23 mouse cellular contexts compared by ENCODE assay signal in the genomic region with DNA sequence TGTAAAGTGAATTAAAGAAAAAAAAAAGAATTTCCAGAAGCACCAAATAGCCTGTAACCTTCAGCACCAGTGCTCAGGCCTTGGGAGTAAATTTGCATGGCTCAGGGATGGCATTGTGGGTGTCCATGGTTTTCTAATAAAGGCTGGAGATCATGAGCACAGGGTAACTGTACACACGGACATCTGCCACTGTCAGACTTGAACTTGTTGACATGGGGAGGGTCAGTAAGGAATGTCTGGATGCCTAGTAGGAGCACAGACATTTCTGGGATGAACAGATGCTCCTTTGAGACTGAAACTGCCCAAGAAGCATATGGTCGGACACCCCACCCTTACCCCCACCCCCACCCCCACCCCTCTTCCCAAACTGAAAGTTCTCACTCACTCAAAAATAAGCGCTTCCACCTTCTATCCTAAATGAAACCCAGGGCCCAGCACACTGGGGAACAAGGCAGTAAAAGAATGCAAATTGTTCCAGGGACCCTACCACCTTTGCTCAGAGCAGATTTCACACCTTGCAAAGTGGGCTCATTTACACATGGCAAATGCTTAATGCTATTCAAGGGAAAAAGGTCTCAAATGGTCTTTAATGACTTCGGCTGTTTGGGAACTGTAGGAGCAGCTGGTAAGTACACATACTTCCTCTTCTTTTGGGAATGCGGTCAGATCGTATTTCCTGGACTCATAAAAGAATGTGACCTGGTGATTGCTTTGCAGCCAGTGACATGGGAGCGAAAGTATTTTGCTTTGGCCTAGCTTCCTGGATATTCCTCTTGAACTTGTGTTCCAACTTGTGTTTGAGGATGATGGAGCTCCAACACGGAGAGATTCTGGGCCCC. TPM values are rescaled to one million over a fixed set of nuclear protein-coding genes. Genes with fewer than 3 reads are reported as not detected.
DNase-seq lines count a peak whose midpoint lies in the region; ATAC-seq and TF ChIP-seq lines count a peak whose summit lies in the region.
"Had no signal": no experiment of that assay in that cellular context is flagged by ENCODE, and none has a peak within 500 bp of the region (broad histone marks: within the 10 kb centered on the region; RNA-seq: fewer than 3 reads in every experiment).

No protein-coding gene starts in this region.

- no peak for TF ChIP-seq CTCF in kidney, postnatal 0 days (IDR thresholded peaks at IDR 0.05; ENCODE audit: low read depth)

- H3K9me3 ChIP-seq in kidney, postnatal 0 days (replicated peaks; ENCODE audit: low read length), result no peaks in the 10 kb centered on the region
- H3K9me3 ChIP-seq in kidney, embryonic 15.5 days (replicated peaks), result no peaks in the 10 kb centered on the region
- H3K9me3 ChIP-seq in midbrain, embryonic 10.5 days (replicated peaks), result no peaks in the 10 kb centered on the region
- H3K9me3 ChIP-seq: neural tube, embryonic 12.5 days had no signal

- no peak overlapping the region for H3K4me2 ChIP-seq in kidney, postnatal 0 days (ENCODE audit: low read length)
- no peak overlapping the region for H3K4me2 ChIP-seq in kidney, embryonic 15.5 days
- no peak overlapping the region for H3K4me2 ChIP-seq in myocyte (ENCODE audit: low read depth)
- H3K4me2 ChIP-seq: hindbrain, embryonic 14.5 days; liver, embryonic 11.5 days; neural tube, embryonic 12.5 days had no signal

- no peak overlapping the region for H3ac ChIP-seq in myocyte (ENCODE audit: control insufficient read depth, insufficient read length)

- peak; percentile 54 for DNase-seq in kidney, postnatal 0 days (ENCODE audit: low spot score)
- peak; percentile 22 for DNase-seq in ZHBTc4 (ENCODE audit: low read depth, low spot score)
- peak; percentile 26 for DNase-seq in hindlimb bud, embryonic 11.5 days (ENCODE audit: extremely low spot score, low read depth, low spot score)
- DNase-seq in thymus, adult 18-20 months, result no peak
- no peak for DNase-seq in midbrain, embryonic 10.5 days (ENCODE audit: low spot score)
- DNase-seq: adrenal gland, postnatal 14 days; cerebellum, adult 11 months; cerebellum, postnatal 10 days; heart, postnatal 36 days; kidney, postnatal 36 days; lung, adult 18-20 months; lung, postnatal 36 days; right cerebral cortex, adult 18-20 months; thymus, postnatal 14 days had no signal

- H3K4me1 ChIP-seq in kidney, postnatal 0 days (replicated peaks; ENCODE audit: insufficient read depth, low read length), result no peaks in the 10 kb centered on the region; the same call in 1 of the 2 replicates
- H3K4me1 ChIP-seq in kidney, embryonic 15.5 days, result peaks cover 22% of the 10 kb centered on the region
- no peaks in the 10 kb centered on the region for H3K4me1 ChIP-seq in midbrain, embryonic 10.5 days
- H3K4me1 ChIP-seq: neural tube, embryonic 12.5 days had no signal

- no peaks in the 10 kb centered on the region for H3K27me3 ChIP-seq in kidney, postnatal 0 days (ENCODE audit: insufficient read depth, low read length)
- H3K27me3 ChIP-seq in kidney, embryonic 15.5 days, result no peaks in the 10 kb centered on the region
- no peaks in the 10 kb centered on the region for H3K27me3 ChIP-seq in myocyte (ENCODE audit: control insufficient read depth, insufficient read depth, insufficient read length)
- no peaks in the 10 kb centered on the region for H3K27me3 ChIP-seq in midbrain, embryonic 10.5 days (ENCODE audit: low read depth, poor library complexity, severe bottlenecking)
- H3K27me3 ChIP-seq: neural tube, embryonic 12.5 days; Patski had no signal

- no peaks in the 10 kb centered on the region for H3K79me2 ChIP-seq in myocyte (ENCODE audit: control insufficient read depth, insufficient read depth)

- no peak for TF ChIP-seq POLR2A in myocyte (IDR thresholded peaks at IDR 0.05; ENCODE audit: insufficient read length, low read depth)

- no peak overlapping the region for H3K4me3 ChIP-seq in kidney, postnatal 0 days (replicated peaks; ENCODE audit: low read depth, low read length)
- no peak overlapping the region for H3K4me3 ChIP-seq in kidney, embryonic 15.5 days (replicated peaks)
- H3K4me3 ChIP-seq in myocyte, result no peak overlapping the region
- no peak overlapping the region for H3K4me3 ChIP-seq in midbrain, embryonic 10.5 days
- H3K4me3 ChIP-seq: erythroblast, embryonic 14.5 days; neural tube, embryonic 12.5 days had no signal

- WGBS in kidney, postnatal 0 days, result 40% methylated on average over 8 of the region's 8 CpGs
- 36% methylated on average over 8 of the region's 8 CpGs for WGBS in kidney, embryonic 15.5 days
- WGBS in midbrain, embryonic 10.5 days, result 77% methylated on average over 8 of the region's 8 CpGs

- H3K27ac ChIP-seq in kidney, postnatal 0 days, result no peak overlapping the region
- no peak overlapping the region for H3K27ac ChIP-seq in kidney, embryonic 15.5 days
- no peak overlapping the region for H3K27ac ChIP-seq in midbrain, embryonic 10.5 days (replicated peaks)
- H3K27ac ChIP-seq: hindbrain, embryonic 14.5 days; neural tube, embryonic 12.5 days had no signal

- H3K36me3 ChIP-seq in kidney, postnatal 0 days (ENCODE audit: insufficient read depth, low read length), result no peaks in the 10 kb centered on the region
- H3K36me3 ChIP-seq in kidney, embryonic 15.5 days, result no peaks in the 10 kb centered on the region
- no peaks in the 10 kb centered on the region for H3K36me3 ChIP-seq in myocyte (ENCODE audit: control insufficient read depth, insufficient read depth)
- no peaks in the 10 kb centered on the region for H3K36me3 ChIP-seq in midbrain, embryonic 10.5 days
- H3K36me3 ChIP-seq: neural tube, embryonic 12.5 days had no signal

- ATAC-seq in kidney, postnatal 0 days (replicated peaks; ENCODE audit: low FRiP score, low read depth), result no peak
- no peak for ATAC-seq in kidney, embryonic 15.5 days (replicated peaks; ENCODE audit: low FRiP score)
- ATAC-seq: forebrain, embryonic 16.5 days; intestine, postnatal 0 days; Patski had no signal

- H3K9ac ChIP-seq in kidney, postnatal 0 days (ENCODE audit: low read depth, low read length), result no peak overlapping the region
- no peak overlapping the region for H3K9ac ChIP-seq in kidney, embryonic 15.5 days
- H3K9ac ChIP-seq: hindbrain, embryonic 14.5 days; neural tube, embryonic 12.5 days had no signal

TF ChIP-seq in myocyte, 11 proteins besides CTCF, POLR2A, EP300 and RAD21:
- TF ChIP-seq MYOD1 (IDR thresholded peaks at IDR 0.05; ENCODE audit: control insufficient read depth in 1 of 3, insufficient read length in 2 of 3, low read depth in 2 of 3) (peak in 2 of 3 experiments; percentile 47 to 64), TCF12 (IDR thresholded peaks at IDR 0.05; ENCODE audit: insufficient read depth, poor library complexity, severe bottlenecking) (no peak), MYOG (IDR thresholded peaks at IDR 0.05; ENCODE audit: control insufficient read depth in 1 of 3, insufficient read depth in 1 of 3, insufficient read length in 2 of 3, low read depth in 2 of 3) (peak in 1 of 3 experiments; percentile 45)

RNA-seq across cellular contexts. Expression of gene Mex3b, which starts 32.5 kb away (rescaled TPM):
- 11.2 and 11.3 TPM in 2 replicates for polyA plus RNA-seq in kidney, postnatal 0 days (2015; fragmentation: Nextera tagmentation; extraction: Ambion mirVana)
- 11.1 and 11.3 TPM in 2 replicates for polyA plus RNA-seq in kidney, embryonic 15.5 days (2015; fragmentation: Nextera tagmentation; extraction: Ambion mirVana)
- polyA plus RNA-seq in myocyte (2012; fragmentation: generic; extraction: Trizol), result 9.9 TPM
- 23.2 and 24.7 TPM in 2 replicates for polyA plus RNA-seq in midbrain, embryonic 10.5 days (2016; fragmentation: Nextera tagmentation; extraction: Ambion mirVana)

Comparison
In these comparisons a context has a peak if more than half of its experiments do, and no peak if none do; other contexts are left out.
1. DNase-seq: peak in kidney, postnatal 0 days (single experiment), ZHBTc4 (single experiment) and hindlimb bud, embryonic 11.5 days (single experiment); none in thymus, adult 18-20 months (0 of 2) and midbrain, embryonic 10.5 days (single experiment).